Mouse (Mus musculus) forebrain, embryonic 14.5 days (tissue): ENCODE measurements around the gene Cdc42ep5. TPM values are rescaled to one million over a fixed set of nuclear protein-coding genes. Genes with fewer than 3 reads are reported as not detected.

Experiments
- ATAC-seq: fragments of 200-750 bp; cut with Nextera tagmentation; 2 replicates; pipeline ENCODE4 v1.8.0; 2017; ENCODE audit warnings: mild to moderate bottlenecking, moderate library complexity
- DNase-seq: peaks from one replicate; pipeline ENCODE4 v3.0.0-alpha.2; 2015; ENCODE audit warnings: low spot score
- H3K27ac ChIP-seq: fragments of 300-500 bp; sonication (generic); 2 replicates; pipeline ENCODE4 v1.5.1; 2014; ENCODE audit warnings: low read depth, mild to moderate bottlenecking, control low read depth, low read length, moderate library complexity
- H3K27me3 ChIP-seq: fragments of 300-500 bp; sonication (generic); replicated peaks from 2 replicates; pipeline ENCODE4 v1.6.1; 2014; ENCODE audit warnings: low read length, control low read depth, mixed read lengths; ENCODE audit not compliant: control insufficient read depth, insufficient read depth
- H3K36me3 ChIP-seq: fragments of 300-500 bp; sonication (generic); 2 replicates; pipeline ENCODE4 v1.6.1; 2014; ENCODE audit warnings: low read length, control low read depth; ENCODE audit not compliant: control insufficient read depth, insufficient read depth
- H3K4me1 ChIP-seq: fragments of 300-500 bp; sonication (generic); 2 replicates; pipeline ENCODE4 v1.6.1; 2014; ENCODE audit warnings: antibody characterized with exemption, low read length, control low read depth; ENCODE audit not compliant: control insufficient read depth, insufficient read depth
- H3K4me2 ChIP-seq: fragments of 300-500 bp; sonication (generic); 2 replicates; pipeline ENCODE4 v1.6.1; 2014; ENCODE audit warnings: mild to moderate bottlenecking, control low read depth, low read length
- H3K4me3 ChIP-seq: fragments of 300-500 bp; sonication (generic); 2 replicates; pipeline ENCODE4 v1.5.1; 2014; ENCODE audit warnings: low read depth, low read length, control low read depth
- H3K9ac ChIP-seq: fragments of 300-500 bp; sonication (generic); 2 replicates; pipeline ENCODE4 v1.6.1; 2014; ENCODE audit warnings: mild to moderate bottlenecking, low read length, control low read depth, moderate library complexity
- H3K9me3 ChIP-seq: fragments of 300-500 bp; sonication (generic); replicated peaks from 2 replicates; pipeline ENCODE4 v1.6.1; 2016; ENCODE audit warnings: low read length, control low read depth, mixed read lengths; ENCODE audit not compliant: control insufficient read depth
- WGBS: fragments of 180-500 bp; shearing (Covaris S2); extraction: QIAGEN DNeasy Blood & Tissue Kit; methylation state at CpG from one replicate; pipeline ENCODE4 v1.1.7; 2014; 5-methylcytosine and 5-hydroxymethylcytosine counted together
- polyA plus RNA-seq: library from polyadenylated mRNA; unstranded; fragments of >200 nt; fragmentation: Nextera tagmentation; extraction: Ambion mirVana; gene quantifications from 2 replicates; pipeline ENCODE4 v1.2.1, GENCODE M21; 2014

Cdc42ep5 gene
- polyA plus RNA-seq, 1 experiment from 2014 or later: 5.9 TPM

GRCm38 (mm10) chr7:4147836-4148235 is 16.8 kb downstream of the Cdc42ep5 start:
- H3K4me2 ChIP-seq: no peak overlapping the region
- H3K27ac ChIP-seq: no peak overlapping the region
- H3K9ac ChIP-seq: no peak overlapping the region
- H3K4me1 ChIP-seq: peaks cover 10% of the 10 kb centered on the region; the same call in 1 of the 2 replicates
- peaks cover 18% of the 10 kb centered on the region for H3K27me3 ChIP-seq
- WGBS: 88% methylated on average over 4 of the region's 4 CpGs
- H3K36me3 ChIP-seq: peaks cover 57% of the 10 kb centered on the region
- no peaks in the 10 kb centered on the region for H3K9me3 ChIP-seq
- no peak for DNase-seq
- H3K4me3 ChIP-seq: no peak overlapping the region
- no peak for ATAC-seq

GRCm38 (mm10) chr7:4147371-4147770 is 17.3 kb downstream of the Cdc42ep5 start:
- no peak for ATAC-seq
- 90% methylated on average over 20 of the region's 20 CpGs for WGBS
- no peak overlapping the region for H3K4me3 ChIP-seq
- peaks cover 10% of the 10 kb centered on the region; the same call in 1 of the 2 replicates for H3K4me1 ChIP-seq
- no peaks in the 10 kb centered on the region for H3K9me3 ChIP-seq
- peaks cover 61% of the 10 kb centered on the region for H3K36me3 ChIP-seq
- H3K4me2 ChIP-seq: no peak overlapping the region
- no peak overlapping the region for H3K9ac ChIP-seq
- no peak for DNase-seq
- peaks cover 18% of the 10 kb centered on the region for H3K27me3 ChIP-seq
- no peak overlapping the region for H3K27ac ChIP-seq

- Histone ChIP-seq H3K27ac (no peak overlapping the region), H3K9ac (no peak overlapping the region), H3K27me3 (peaks cover 14% of the 10 kb centered on the region), H3K4me2 (no peak overlapping the region), H3K9me3 (no peaks in the 10 kb centered on the region), H3K4me1 (peaks cover 10% of the 10 kb centered on the region; the same call in 1 of the 2 replicates), H3K36me3 (peaks cover 70% of the 10 kb centered on the region), H3K4me3 (no peak overlapping the region)
- ATAC-seq (no peak), DNase-seq (no peak)
- WGBS: 95% methylated on average over 23 of the region's 23 CpGs
Measured at GRCm38 (mm10) chr7:4146241-4147180, 18.1 kb downstream of the Cdc42ep5 start.

DNA sequence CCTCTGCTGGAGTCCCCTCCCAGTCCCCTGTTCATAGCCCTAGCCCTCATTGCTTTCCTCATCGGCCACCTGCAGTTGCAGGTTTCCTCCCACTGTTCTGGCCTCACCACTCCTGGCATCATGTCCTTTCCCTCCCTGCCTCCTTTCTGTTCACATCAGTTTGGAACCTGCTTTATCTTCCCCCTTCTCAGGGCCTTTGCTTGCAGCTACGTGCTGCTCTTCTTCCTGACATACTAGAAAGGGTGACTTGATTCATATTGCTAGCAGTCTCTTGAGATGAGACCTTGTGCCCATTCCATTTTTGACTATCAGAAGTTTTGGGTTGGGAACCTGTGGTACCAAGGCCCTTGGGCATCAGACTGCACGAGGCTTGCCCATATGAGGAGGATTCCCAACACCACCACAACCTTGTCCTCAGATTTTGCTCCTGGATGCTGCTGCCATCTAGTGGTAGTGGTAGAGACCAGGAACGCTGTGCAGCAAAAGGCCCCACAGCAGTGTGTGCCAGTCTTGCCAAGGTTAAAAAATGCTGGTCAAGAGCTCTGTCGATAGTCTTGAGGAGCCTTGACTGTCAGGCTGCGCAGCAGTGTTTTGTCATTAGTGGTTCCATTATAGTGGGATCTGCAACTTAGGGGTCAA is 19.0 kb downstream of the Cdc42ep5 start:
- Histone ChIP-seq H3K9me3 (no peaks in the 10 kb centered on the region), H3K4me2 (no peak overlapping the region), H3K27ac (no peak overlapping the region), H3K4me1 (peaks cover 10% of the 10 kb centered on the region; the same call in 1 of the 2 replicates), H3K36me3 (peaks cover 78% of the 10 kb centered on the region), H3K4me3 (no peak overlapping the region), H3K9ac (no peak overlapping the region), H3K27me3 (peaks cover 6% of the 10 kb centered on the region; the same call in 1 of the 2 replicates)
- DNase-seq: peak; percentile 57
- no peak for ATAC-seq
- WGBS: 71% methylated on average over 6 of the region's 6 CpGs

- no peak for ATAC-seq
- 96% methylated on average over 20 of the region's 20 CpGs for WGBS
Measured at GRCm38 (mm10) chr7:4144766-4145551, 19.7 kb downstream of the Cdc42ep5 start.

GRCm38 (mm10) chr7:4144046-4144445 is 20.6 kb downstream of the Cdc42ep5 start:
- DNase-seq: no peak
- no peak overlapping the region for H3K4me2 ChIP-seq

More at GRCm38 (mm10) chr7:4144766-4145551, 19.7 kb downstream of the Cdc42ep5 start:
- no peaks in the 10 kb centered on the region for H3K9me3 ChIP-seq
- no peak overlapping the region for H3K4me3 ChIP-seq
- DNase-seq: no peak
- peaks cover under 1% of the 10 kb centered on the region; the same call in 1 of the 2 replicates for H3K27me3 ChIP-seq
- peaks cover 4% of the 10 kb centered on the region; the same call in 1 of the 2 replicates for H3K4me1 ChIP-seq
- no peak overlapping the region for H3K9ac ChIP-seq
- H3K4me2 ChIP-seq: no peak overlapping the region
- peaks cover 86% of the 10 kb centered on the region for H3K36me3 ChIP-seq
- no peak overlapping the region for H3K27ac ChIP-seq

GRCm38 (mm10) chr7:4143506-4143905 is 21.2 kb downstream of the Cdc42ep5 start:
- Histone ChIP-seq H3K36me3 (peaks cover 100% of the 10 kb centered on the region), H3K27ac (no peak overlapping the region), H3K9ac (no peak overlapping the region), H3K4me2 (no peak overlapping the region), H3K27me3 (no peaks in the 10 kb centered on the region), H3K9me3 (no peaks in the 10 kb centered on the region), H3K4me1 (peaks cover 3% of the 10 kb centered on the region; the same call in 1 of the 2 replicates), H3K4me3 (no peak overlapping the region)
- 95% methylated on average over 19 of the region's 19 CpGs for WGBS
- DNase-seq: no peak
- no peak for ATAC-seq

More at GRCm38 (mm10) chr7:4144046-4144445, 20.6 kb downstream of the Cdc42ep5 start:
- Histone ChIP-seq H3K27ac (no peak overlapping the region), H3K9ac (no peak overlapping the region), H3K4me1 (peaks cover 4% of the 10 kb centered on the region; the same call in 1 of the 2 replicates), H3K9me3 (no peaks in the 10 kb centered on the region), H3K27me3 (no peaks in the 10 kb centered on the region), H3K4me3 (no peak overlapping the region), H3K36me3 (peaks cover 95% of the 10 kb centered on the region)
- no peak for ATAC-seq
- WGBS: 95% methylated on average over 13 of the region's 13 CpGs

DNA sequence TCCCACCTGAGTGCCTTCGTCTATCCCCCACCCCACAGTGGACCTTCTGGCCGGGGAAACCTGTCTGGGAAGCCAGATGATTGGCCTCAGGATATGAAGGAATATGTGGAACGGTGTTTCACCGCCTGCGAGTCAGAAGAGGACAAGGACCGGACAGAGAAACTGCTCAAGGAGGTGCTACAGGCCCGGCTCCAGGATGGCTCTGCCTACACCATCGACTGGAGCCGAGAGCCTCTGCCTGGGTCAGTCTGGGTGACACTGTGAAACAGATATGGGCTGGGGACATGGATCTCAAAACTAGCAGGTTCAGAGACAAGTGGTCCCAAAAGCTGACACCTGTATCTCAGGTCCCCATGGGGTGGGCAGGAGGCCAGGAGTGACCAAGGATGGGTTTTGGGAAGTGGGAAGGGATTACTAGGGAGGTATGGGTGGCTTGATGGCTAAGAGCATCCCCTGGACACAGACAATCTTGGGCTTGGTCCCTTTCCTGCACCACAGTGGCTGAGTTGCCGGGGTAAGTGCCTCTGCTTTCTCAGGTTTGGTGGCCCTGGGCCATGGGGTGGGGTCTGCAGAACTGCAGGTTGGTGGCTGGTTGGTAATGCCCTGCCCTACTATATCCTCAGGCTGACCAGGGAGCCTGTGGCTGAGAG is 21.7 kb downstream of the Cdc42ep5 start:
- no peak for DNase-seq

More for the DNA sequence above, 21.7 kb downstream of the Cdc42ep5 start:
- H3K27me3 ChIP-seq: no peaks in the 10 kb centered on the region
- no peak for ATAC-seq
- no peak overlapping the region for H3K4me2 ChIP-seq
- peaks cover 4% of the 10 kb centered on the region for H3K4me1 ChIP-seq
- WGBS: 97% methylated on average over 10 of the region's 10 CpGs
- no peaks in the 10 kb centered on the region for H3K9me3 ChIP-seq
- no peak overlapping the region for H3K9ac ChIP-seq
- peaks cover 99% of the 10 kb centered on the region for H3K36me3 ChIP-seq
- H3K4me3 ChIP-seq: no peak overlapping the region
- H3K27ac ChIP-seq: no peak overlapping the region
